Mouse (Mus musculus) layer of hippocampus, adult 2 months (tissue): ENCODE measurements around the gene Scap. TPM values are rescaled to one million over a fixed set of nuclear protein-coding genes. Genes with fewer than 3 reads are reported as not detected.
A peak's percentile ranks its signal among the peaks of the same experiment; 100 is the strongest.
"Not testable (repeated sequence)": the region's sequence is repeated elsewhere in the genome, so short reads cannot be mapped to it uniquely, and the experiment has no call there.

Experiments used
- DNase-seq, 2 experiments: peaks; one replicate each; pipeline ENCODE4 v3.0.0; 2022; ENCODE audit warnings: low spot score in 2 of 2
- H3K27ac ChIP-seq: fragments of 200-600 bp; 2 replicates; pipeline ENCODE4 v1.8.1; 2022
- H3K4me3 ChIP-seq: fragments of 200-600 bp; 2 replicates; pipeline ENCODE4 v1.8.1; 2022; ENCODE audit warnings: mild to moderate bottlenecking
- CTCF ChIP-seq: fragments of 200-600 bp; conservative IDR thresholded peaks from 2 replicates; pipeline ENCODE4 v1.8.1; 2022; ENCODE audit warnings: antibody characterized with exemption, mild to moderate bottlenecking, moderate library complexity
- total RNA-seq, 2 experiments: library from RNA; stranded (reverse); gene quantifications; 2 replicates each; pipeline ENCODE4 v1.2.3; 2021

Scap gene
- total RNA-seq, 2 experiments from 2014 or later, result 93.4 to 95.0 TPM

GRCm38 (mm10) chr9:110375668-110376067, 42.6 kb downstream of the Scap start:
- DNase-seq, result no peak
- no peak overlapping the region for H3K4me3 ChIP-seq
- no peak overlapping the region for H3K27ac ChIP-seq
- no peak for TF ChIP-seq CTCF

- not testable (repeated sequence) for DNase-seq, H3K4me3 ChIP-seq
- peak overlapping the region; percentile 55; the same call in 1 of the 2 replicates for H3K27ac ChIP-seq
Measured at GRCm38 (mm10) chr9:110377655-110378054, 44.6 kb downstream of the Scap start.

GRCm38 (mm10) chr9:110379361-110379760, 46.3 kb downstream of the Scap start:
- TF ChIP-seq CTCF, result no peak
- no peak overlapping the region for H3K4me3 ChIP-seq
- DNase-seq, result no peak
- no peak overlapping the region for H3K27ac ChIP-seq

- no peak overlapping the region for H3K4me3 ChIP-seq
- H3K27ac ChIP-seq, result no peak overlapping the region
- no peak for TF ChIP-seq CTCF
- DNase-seq, result no peak
Measured at GRCm38 (mm10) chr9:110380662-110381061, 47.6 kb downstream of the Scap start.

- Histone ChIP-seq H3K4me3 (no peak overlapping the region), H3K27ac (no peak overlapping the region)
- no peak for DNase-seq
- no peak for TF ChIP-seq CTCF
Measured at GRCm38 (mm10) chr9:110381292-110381691, 48.2 kb downstream of the Scap start.

- Histone ChIP-seq H3K4me3 (no peak overlapping the region), H3K27ac (peak overlapping the region; percentile 55; the same call in 1 of the 2 replicates)
- no peak for DNase-seq
- TF ChIP-seq CTCF, result no peak
Measured at GRCm38 (mm10) chr9:110384369-110384929, 51.4 kb downstream of the Scap start.

GRCm38 (mm10) chr9:110388011-110388410, 54.9 kb downstream of the Scap start:
- no peak for DNase-seq
- no peak overlapping the region for H3K4me3 ChIP-seq
- no peak for TF ChIP-seq CTCF
- H3K27ac ChIP-seq, result no peak overlapping the region

GRCm38 (mm10) chr9:110390843-110391242, 57.8 kb downstream of the Scap start:
- Histone ChIP-seq H3K27ac (no peak overlapping the region), H3K4me3 (no peak overlapping the region)
- no peak for DNase-seq
- no peak for TF ChIP-seq CTCF

- no peak overlapping the region for H3K4me3 ChIP-seq
- no peak overlapping the region for H3K27ac ChIP-seq
- no peak for TF ChIP-seq CTCF
- DNase-seq, result no peak
Measured at GRCm38 (mm10) chr9:110393295-110393694, 60.2 kb downstream of the Scap start.

GRCm38 (mm10) chr9:110400650-110401049, 67.6 kb downstream of the Scap start:
- TF ChIP-seq CTCF, result no peak
- H3K27ac ChIP-seq, result no peak overlapping the region
- DNase-seq, result no peak
- no peak overlapping the region for H3K4me3 ChIP-seq

GRCm38 (mm10) chr9:110402731-110403130, 69.6 kb downstream of the Scap start:
- TF ChIP-seq CTCF, result no peak
- Histone ChIP-seq H3K27ac (no peak overlapping the region), H3K4me3 (no peak overlapping the region)
- no peak for DNase-seq

GRCm38 (mm10) chr9:110403240-110403639, 70.2 kb downstream of the Scap start:
- not testable (repeated sequence) for H3K27ac ChIP-seq, H3K4me3 ChIP-seq, DNase-seq
- TF ChIP-seq CTCF, result peak; percentile 46

- peak in 1 of 2 experiments; percentile 35 for DNase-seq
- TF ChIP-seq CTCF, result no peak
- Histone ChIP-seq H3K4me3 (peak overlapping the region; percentile 71), H3K27ac (peak overlapping the region; percentile 90)
Measured at GRCm38 (mm10) chr9:110407311-110408098, 74.4 kb downstream of the Scap start.
